Mouse (Mus musculus) embryonic fibroblast, embryonic 13.5 days (primary cell): ENCODE results near the gene Gcc2.

Experiments
- CTCF ChIP-seq: IDR thresholded peaks from 2 replicates; pipeline ENCODE4 v1.5.1; 2011; ENCODE audit warnings: mild to moderate bottlenecking, control low read depth, low read length, moderate library complexity, borderline replicate concordance; ENCODE audit not compliant: insufficient read depth
- POLR2A ChIP-seq: IDR thresholded peaks from 2 replicates; pipeline ENCODE4 v1.6.1; 2011; ENCODE audit warnings: low read depth, mild to moderate bottlenecking, control low read depth, low read length, moderate library complexity

GRCm38 (mm10) chr10:58310791-58311190 is 55.5 kb downstream of the Gcc2 start:
- TF ChIP-seq POLR2A, result no peak
- TF ChIP-seq CTCF, result no peak
